Mouse (Mus musculus) NIH3T3 (cell line): ENCODE results near the gene Nsun5.

Experiments used
- DNase-seq: peaks from one replicate; pipeline ENCODE4 v3.0.0-alpha.2; 2012; ENCODE audit warnings: low read depth

Nsun5 gene

DNA sequence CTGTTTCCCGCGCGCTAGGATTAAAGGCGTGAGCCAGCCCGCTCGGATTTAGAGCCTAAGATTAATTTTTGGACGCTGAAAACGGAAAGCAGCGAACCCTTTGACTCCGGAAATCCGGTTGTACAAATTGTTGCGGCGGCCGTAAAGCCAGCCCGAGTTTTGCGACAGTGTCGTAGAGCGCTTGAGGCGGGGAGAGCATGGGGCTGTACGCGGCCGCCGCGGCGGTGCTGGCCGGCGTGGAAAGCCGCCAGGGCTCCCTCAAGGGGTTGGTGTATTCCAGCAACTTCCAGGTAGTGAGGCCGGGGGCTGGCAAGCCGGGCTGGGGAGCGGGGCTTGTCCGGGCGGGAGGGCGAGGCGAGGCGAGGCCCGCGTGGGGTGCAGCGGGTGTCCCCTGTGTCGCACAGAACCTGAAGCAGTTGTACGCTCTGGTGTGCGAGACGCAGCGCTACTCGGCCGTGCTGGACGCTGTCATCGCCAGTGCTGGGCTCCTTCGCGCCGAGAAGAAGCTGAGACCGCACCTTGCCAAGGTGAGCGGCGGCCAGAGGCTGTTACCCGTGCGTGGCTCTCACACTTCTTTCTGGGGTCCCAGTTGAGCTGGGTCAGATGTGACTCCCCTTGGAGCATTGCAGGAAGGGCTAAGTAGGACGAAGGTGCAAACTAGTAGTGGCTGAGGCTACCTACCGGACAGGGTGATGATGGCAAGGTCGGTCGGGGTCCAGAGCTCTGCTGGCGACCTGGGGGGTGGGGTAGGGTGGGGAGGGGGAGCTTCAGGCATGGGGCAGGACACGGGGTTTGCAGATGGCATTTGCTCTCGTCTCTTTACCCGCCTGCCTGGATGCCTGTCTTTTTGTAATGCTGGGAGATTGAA lies at the start of gene Nsun5:
Gene Nsun5 (plus strand): TSS at position 167 of the 868 bp plus-strand sequence.
- peak; percentile 98 for DNase-seq

- DNase-seq = no peak
Measured at GRCm38 (mm10) chr5:135322197-135322596, 47.6 kb upstream of the Nsun5 start.

DNA sequence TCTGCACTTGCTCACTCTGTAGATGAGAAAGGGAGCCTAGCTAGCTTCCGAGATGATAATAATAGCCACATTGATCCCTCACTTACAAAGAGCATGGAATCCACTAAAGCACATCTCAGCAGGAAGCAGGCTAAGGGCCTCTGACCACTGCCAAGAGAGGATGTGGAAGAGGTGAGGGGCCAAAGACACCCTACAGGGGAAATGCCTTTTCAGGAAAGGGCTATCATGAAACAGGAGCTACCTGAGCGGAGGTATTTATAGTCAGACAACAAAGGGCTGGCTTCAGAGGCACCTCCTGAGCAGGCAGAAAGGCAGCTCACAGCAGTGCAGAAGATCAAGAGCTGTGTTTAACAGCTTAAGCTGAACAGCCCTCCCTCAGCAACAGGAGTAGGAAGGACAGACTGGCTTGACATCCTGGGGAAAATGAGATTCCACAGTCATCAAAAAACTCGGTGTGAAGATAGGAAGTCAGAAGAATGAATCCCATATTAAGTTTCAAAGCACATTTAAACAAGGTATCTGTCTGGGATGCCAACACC lies 43.6 kb upstream of the Nsun5 start:
- no peak for DNase-seq

DNA sequence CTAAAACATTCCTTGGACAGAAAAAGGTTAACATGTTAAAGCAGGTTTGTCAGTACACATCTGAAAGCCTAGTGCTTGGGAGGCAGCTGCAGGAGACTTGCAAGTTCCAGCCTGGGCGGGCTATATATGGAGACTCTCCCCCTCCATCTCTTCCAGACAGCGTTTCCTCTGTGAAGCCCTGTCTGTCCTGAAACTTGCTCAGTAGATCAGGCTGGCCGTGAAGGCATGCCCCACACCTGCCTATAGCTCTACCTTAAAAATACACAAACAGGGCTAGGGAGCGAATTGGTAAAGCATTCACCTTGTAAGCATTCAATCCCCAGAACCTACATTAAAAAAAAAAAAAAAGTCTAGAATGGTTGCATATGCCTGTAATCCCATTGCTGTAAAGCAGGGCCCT lies 40.3 kb upstream of the Nsun5 start:
- DNase-seq = no peak

GRCm38 (mm10) chr5:135330201-135330600 lies 39.6 kb upstream of the Nsun5 start:
- DNase-seq = no peak

- no peak for DNase-seq
Measured at GRCm38 (mm10) chr5:135331161-135331560, 38.6 kb upstream of the Nsun5 start.

- DNase-seq = no peak
Measured at GRCm38 (mm10) chr5:135337575-135337974, 32.2 kb upstream of the Nsun5 start.

DNA sequence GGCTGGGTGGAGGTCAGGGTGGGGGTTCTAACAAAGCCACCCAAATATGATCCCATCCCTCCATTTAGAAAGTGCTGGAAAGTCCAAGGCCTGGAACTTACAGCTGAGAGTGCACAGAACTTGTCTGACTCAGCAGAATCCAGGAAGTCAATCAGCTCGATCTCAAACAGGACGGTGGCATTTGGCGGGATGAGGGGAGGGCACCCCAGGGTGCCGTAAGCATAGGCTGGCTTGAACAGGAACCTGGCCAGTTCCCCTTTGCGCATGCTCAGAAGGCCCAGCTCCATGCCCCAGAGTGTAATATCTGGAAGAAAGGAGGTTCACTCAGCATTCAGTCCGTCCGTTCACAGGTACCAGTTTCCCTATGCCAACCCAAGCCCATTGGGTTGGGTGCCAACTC lies 23.8 kb upstream of the Nsun5 start:
- no peak for DNase-seq

DNA sequence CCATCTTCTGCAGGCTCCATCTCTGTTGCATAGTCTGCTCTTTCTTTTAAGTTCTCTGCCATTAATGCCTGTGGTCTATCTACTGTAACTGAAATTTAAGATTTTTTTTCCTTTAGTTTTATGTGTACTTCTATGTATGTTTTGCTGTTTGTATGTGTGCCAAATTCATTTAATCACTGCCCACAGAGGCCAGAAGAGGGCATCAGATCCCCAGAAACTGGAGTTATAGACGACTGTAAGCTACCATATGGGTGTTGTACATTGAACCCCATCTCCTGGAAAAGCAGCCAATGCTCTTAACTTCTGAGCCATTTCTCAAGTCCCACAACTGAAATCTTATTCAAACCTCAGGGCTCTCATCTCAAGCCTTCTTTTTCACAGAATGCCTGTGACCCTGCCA lies 23.3 kb upstream of the Nsun5 start:
- peak; percentile 34 for DNase-seq

- DNase-seq = no peak
Measured at GRCm38 (mm10) chr5:135347511-135348011, 22.2 kb upstream of the Nsun5 start.

- no peak for DNase-seq
Measured at GRCm38 (mm10) chr5:135349862-135350261, 19.9 kb upstream of the Nsun5 start, which contains the start of gene Fkbp6. Gene Fkbp6, minus strand, starts transcription at chr5:135350044.

DNA sequence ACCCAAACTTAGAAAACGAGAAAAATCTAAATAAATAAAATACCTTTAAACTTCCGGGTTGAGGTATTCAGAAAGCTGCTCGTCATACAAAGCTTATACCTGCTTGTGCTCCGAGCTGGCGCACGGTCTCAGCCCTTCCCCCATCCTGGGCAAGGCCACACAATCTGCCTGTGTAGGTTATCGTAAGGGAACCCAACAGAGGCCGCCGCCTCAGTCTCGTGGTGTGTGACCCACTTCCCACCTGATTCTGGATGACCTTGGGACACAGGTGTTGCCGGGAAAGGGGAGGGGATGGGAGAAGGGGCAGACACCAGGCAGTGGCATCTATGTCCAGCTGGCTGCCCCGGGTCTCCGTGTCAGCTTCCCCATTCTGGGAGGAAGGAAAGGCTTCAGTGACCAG lies 18.1 kb upstream of the Nsun5 start:
- DNase-seq = no peak

DNA sequence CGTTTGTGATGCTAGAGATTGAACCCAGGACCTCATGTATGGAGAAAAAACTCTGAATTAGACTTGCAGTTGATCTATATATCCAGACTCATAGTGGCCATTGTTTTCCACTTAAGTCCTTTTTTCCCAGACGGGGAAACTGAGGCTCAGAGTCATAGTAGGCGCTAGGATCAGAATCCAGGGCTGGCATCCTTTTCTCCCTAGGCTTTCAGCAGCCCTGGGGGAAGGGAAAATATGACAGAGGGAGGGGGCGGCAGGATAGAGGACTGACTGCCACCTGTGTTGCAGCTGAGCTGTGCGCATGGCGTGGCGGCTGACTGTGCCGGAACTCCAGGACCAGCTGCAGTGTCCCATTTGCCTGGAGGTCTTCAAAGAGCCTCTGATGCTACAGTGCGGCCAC lies 16.8 kb upstream of the Nsun5 start, which contains the start of gene Trim50:
Gene Trim50 (plus strand): TSS at position 301 of the 400 bp plus-strand sequence.
- DNase-seq = no peak

GRCm38 (mm10) chr5:135353564-135353963 lies 16.2 kb upstream of the Nsun5 start:
- no peak for DNase-seq

- no peak for DNase-seq
Measured at GRCm38 (mm10) chr5:135356090-135356489, 13.7 kb upstream of the Nsun5 start.

- DNase-seq = peak; percentile 46
Measured at GRCm38 (mm10) chr5:135357556-135357955, 12.2 kb upstream of the Nsun5 start.

- no peak for DNase-seq
Measured at GRCm38 (mm10) chr5:135359772-135360171, 10.0 kb upstream of the Nsun5 start.

DNA sequence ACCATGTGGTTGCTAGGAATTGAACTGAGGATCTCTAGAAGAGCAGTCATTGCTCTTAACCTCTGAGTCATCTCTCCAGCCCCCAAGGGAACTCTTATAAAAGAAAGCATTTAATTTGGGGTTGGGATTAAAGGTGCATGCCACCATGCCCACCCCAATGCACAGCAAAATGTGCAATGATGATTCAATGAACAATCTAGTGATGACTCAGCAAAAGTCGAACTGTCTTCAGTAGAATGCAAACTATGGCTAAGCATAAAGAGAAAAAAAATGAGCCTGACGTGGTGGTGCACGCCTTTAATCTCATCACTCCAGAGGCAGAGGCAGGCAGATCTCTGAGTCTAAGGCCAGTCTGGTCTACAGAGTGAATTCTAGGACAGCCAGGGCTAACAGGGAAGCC lies 7.2 kb upstream of the Nsun5 start:
- DNase-seq = peak; percentile 8

DNA sequence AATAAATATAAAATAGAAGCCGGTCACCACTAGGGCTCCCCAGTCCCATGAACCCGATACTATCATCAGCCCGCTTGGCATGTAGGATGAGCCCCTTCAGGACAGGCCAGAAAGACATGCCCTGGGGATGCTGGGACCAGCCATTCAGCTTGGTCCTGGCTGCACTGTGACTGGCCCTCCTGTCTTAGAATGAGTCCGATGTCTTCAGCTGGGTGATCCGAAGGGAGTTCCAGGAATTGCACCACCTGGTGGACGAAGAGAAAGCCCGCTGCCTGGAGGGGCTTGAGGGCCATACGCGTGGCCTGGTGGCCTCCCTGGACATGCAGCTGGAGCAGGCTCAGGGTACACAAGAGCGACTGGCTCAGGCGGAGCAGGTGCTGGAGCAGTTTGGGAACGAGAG lies 6.2 kb upstream of the Nsun5 start:
- peak; percentile 38 for DNase-seq

DNA sequence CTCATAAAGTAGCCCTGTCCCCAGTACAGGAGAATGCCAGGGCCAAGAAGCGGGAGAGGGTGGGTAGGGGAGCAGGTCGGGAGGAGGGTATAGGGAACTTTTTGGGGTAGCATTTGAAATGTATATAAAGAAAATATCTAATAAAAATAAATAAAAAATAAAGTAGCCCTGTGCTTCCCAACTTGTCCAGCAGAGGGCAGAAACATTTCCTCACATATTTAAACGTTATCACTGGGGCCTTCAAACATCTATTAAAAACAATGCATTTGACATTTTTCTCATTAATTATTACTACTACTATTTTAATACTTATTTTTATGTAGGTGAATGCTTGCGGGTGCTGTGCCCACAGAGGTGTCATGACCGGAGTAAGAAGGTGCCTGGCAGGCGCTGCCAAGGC lies 1.9 kb upstream of the Nsun5 start:
- DNase-seq = peak; percentile 69

DNA sequence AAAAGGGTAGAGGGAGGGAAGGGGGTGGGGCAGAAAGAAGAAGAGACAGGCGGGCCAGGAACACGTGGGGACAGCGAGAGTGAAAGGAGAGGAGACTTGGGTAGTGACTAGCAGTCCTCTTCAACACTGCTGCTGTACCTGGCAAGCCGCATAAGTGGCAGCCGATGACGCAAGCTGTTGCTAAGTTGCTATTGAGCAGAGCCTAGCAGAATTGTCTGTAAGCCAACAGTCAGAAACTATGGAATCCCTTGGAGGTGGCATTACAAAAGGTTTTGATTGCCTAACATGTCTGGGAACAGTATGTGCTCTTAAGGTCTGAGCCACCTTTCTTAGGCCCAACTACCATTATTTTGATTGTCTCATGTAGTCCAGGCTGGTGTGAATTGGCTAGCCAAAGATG lies 1.4 kb upstream of the Nsun5 start:
- peak; percentile 8 for DNase-seq

DNA sequence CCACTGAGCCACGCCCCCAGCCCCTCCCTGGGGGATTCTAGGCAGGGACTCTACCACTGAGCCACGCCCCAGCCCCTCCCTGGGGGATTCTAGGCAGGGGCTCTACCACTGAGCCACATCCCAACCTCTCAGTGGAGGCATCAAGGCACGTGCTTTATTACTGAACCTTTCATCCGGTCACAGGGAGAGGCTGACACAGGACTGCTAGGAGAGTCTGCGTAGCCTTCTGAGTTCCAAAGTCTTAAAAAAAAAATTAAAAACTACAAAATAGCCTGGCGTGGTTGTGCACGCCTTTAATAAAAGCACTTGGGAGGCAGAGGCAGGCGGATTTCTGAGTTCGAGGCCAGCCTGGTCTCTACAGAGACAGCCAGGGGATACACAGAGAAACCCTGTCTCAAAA lies 557 bp upstream of the Nsun5 start:
- peak; percentile 16 for DNase-seq

DNA sequence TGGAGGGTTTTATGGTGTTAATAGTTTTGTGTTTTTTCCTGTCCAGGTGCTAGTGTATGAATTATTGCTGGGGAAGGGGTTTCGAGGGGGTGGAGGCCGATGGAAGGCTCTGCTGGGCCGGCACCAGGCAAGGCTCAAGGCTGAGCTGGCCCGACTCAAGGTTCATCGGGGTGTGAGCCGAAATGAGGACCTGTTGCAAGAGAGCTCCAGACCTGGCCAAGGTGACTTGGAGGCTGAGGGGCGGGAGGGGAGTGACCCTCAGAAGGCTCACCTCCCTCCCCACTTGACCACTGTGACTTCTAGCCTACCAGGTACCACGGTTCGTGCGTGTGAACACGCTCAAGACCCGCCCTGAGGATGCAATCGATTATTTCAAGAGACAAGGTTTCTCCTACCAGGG lies 1.4 kb downstream of the Nsun5 start:
- DNase-seq = no peak
